Mouse (Mus musculus): ENCODE data around the gene Sorcs2.

- TF ChIP-seq CTCF (IDR thresholded peaks at IDR 0.05; ENCODE audit: low read depth), result no peak
- TF ChIP-seq EP300 (optimal IDR thresholded peaks at IDR 0.05), result no peak
Observed at GRCm38 (mm10) chr5:36321581-36321980, 76.4 kb downstream of the Sorcs2 start.

Measured in stomach, postnatal 0 days (tissue).